Mouse (Mus musculus) cerebellum, adult (tissue): ENCODE results near the gene Igfals.

Experiments used
- ATAC-seq: cut with Nextera tagmentation; 2 replicates; pipeline ENCODE4 v1.9.2; 2017; ENCODE audit warnings: mild to moderate bottlenecking, moderate library complexity, mixed read lengths; ENCODE audit not compliant: insufficient number of reproducible peaks, low FRiP score, low TSS enrichment

Igfals gene

DNA sequence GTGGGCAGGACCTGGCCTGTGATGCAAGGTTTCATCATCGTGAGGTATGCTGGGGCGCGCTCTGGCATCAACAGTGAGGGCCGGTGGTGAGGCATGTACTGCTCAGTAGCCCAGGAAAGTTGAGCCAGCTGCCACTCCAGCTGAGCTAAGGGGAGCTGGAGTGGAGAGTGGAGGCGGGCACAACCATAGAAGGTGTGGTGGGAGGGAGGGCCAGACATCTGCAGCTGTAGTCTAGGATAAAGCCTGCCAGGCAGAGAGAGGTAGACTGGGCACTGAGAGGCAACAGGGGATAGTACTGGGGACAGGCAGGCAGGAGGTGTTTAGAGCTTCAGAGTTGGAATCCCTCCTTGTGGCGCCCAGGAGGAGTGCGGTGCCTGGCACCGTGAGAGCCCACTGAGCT lies 5.7 kb upstream of the Igfals start:
- no peak for ATAC-seq

- ATAC-seq, result no peak
These were observed 4.0 kb upstream of the Igfals start for GRCm38 (mm10) chr17:24861785-24862184.

DNA sequence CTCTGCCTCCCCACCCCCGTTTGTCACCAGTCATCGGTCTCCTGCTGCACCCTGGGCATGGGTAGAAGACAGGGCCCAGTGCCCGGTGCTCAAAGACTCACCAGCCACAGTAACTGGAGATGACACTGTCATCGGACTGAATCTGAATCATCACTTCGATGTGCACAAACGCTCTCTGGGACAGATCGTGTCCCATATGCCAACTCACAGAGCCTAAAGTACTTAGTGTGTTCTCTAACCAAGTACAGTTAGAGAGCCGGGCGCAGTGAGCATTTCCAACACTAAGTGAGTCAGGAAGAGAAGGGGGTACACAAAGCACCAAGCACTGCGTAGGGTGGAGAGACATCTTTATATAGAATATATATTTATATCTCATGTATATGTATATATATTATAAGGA lies 2.1 kb downstream of the Igfals start:
- ATAC-seq, result no peak

DNA sequence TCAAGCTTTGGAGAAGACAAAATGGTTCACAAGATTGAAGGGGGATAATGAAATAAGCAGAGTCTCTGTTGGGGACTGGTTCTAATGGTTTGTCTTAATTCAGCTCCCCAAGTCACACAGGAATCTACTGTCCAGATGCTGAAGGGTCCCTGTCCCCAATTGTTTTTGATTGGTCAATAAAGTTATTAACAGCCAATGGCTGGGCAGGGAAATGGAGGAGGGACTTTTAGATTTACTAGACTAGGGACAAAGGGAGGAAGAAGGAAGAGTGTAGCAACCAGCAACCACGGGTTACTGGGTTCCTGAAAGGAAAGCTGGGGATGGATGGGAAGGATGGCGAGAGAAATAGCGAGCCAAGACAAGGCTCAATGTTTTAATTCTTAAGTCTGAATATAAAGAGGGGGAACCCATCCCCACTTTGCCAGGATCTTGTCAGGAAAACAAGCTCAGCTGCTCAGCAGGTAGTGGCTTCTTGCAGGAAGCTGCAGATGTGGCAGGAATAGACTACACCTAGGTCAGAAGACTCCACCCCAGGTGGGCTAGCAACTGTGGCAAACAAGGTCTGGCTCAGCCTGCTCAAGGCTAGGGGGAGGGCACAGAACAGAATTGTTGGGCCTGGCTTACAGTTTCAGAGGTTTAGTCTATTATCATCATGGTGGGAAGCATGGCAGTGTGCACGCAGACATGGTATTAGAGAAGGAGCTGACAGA lies 8.1 kb downstream of the Igfals start:
- no peak for ATAC-seq

DNA sequence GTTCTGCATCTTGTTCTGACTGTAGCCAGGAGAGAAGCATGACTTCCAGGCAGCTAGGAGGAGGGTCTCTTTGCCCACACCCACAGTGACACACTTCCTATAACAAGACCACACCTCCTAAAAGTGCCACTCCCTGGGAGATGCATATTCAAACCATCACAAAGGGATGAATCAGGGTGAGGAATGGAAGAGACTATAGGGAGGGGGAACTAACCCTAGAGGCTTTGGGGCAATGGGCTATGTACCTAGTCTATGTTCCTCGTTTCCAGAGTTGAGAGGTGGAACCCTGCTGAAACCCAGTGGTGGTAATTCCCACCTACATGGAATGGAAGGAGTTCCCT lies 8.6 kb downstream of the Igfals start:
- ATAC-seq, result no peak

- no peak for ATAC-seq
These were observed 9.2 kb downstream of the Igfals start for GRCm38 (mm10) chr17:24874989-24875388.

DNA sequence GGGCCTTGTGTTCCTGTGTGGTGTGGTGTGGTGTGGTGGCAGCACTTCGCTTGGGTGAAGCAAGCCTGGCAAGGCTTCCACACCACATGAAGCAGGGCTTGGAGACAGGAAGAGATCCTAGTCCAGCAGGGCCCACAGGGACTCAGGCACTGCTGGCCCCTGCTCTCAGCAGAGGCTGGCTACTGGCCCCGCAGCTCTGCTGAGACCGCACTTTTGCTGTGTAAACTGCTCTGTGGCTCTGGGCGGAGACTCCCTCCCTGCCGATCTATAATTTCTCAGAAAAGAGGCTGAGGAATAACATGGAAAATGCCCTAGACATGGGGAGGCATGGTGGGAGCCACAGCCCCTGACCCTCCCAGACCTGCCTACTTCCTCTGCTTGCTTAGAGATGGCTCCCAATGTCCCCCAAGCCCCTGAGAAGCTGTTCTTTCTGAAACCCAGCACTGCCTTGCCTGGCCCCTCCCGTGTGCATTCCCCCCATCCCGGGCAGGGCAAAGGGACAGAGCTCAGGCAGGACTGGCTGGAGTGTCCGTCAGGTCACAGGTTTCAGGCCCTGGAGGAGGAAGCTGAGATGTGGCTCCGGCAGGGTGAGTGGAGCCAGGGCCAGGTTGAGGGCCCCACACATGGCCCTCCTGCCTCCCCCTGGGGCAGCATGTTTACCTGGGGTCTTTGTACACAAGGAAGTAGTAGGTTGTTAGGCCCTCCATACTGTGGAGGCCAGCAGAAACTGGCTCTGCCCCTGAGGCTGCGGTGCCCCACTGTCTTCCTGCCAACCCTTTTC lies 11.7 kb downstream of the Igfals start:
- no peak for ATAC-seq

GRCm38 (mm10) chr17:24878117-24878397 lies 12.3 kb downstream of the Igfals start:
- ATAC-seq, result no peak

GRCm38 (mm10) chr17:24878531-24878930 lies 12.7 kb downstream of the Igfals start:
- no peak for ATAC-seq

DNA sequence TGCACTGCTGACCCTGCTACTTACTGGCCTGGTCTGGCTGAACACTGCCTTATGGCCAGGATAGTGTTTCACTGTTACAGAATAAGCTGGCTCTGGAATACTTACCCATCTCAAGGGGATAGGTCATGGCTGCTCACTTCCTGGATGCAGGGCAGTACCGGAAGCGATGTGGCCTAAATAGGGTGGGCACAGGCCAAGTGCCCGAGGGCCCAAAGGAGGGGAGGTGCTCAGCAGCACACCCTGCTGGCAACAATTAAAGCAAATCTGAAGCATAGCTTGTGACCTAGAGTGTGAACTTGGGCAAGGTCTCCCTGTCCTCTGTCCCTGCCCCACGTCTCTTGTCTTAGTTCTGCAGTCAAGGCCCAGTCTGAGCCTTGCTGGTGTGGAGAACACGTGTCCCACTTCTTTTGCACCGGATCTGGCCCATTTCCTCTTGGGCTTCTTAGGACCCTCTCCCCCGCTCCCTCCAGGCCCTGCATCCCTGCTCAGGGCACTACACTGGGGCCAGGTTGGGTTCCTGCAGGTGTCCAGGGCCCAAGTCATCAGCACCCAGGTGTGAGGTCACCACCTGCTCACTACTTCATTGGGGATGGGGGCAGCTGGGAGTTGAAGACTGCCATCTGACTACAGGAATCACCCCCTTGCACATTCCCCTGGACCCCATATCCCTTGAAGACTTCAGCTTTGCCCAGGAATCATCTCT lies 16.1 kb downstream of the Igfals start:
- no peak for ATAC-seq

GRCm38 (mm10) chr17:24884391-24884790 lies 18.6 kb downstream of the Igfals start:
- no peak for ATAC-seq

DNA sequence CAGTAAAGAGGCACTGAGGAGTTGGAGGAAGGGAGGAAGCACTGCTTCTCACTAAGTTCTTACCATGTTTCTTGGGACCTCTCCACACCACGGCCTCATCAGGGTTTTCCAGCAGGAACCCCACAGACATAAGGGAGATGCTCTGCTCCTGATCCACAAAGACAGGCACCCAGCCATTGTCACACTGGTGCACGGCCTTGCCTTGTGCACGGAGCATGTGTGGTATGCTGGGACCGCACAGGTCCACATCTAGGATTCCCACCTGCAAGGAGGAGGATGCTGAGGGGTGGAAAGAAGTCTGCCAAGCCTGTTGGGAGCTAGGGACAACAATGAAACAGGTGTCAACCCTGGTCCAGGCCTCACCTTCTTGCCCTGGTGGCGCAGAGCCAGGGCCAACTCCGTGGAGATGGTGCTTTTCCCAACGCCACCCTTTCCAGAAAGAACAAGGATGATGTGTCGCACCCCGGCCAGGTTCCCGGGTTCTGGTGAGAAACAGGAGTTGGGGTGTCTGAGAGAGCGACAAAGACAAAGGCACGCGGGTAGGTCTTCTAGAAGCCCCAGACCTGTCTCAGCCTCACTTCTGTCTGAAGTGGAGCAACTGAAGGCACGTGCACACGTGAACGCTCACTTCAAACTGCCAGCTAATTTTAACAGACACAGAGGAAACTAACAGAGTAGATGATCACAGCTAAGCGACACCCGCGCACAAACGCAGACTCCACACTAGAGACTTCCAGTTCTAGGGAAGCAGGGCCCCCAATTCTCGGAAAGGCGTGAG lies 19.7 kb downstream of the Igfals start:
- ATAC-seq, result no peak

GRCm38 (mm10) chr17:24886134-24886931 lies 20.5 kb downstream of the Igfals start, which contains the start of the genes Nubp2 and Spsb3:
Gene Nubp2, minus strand, starts transcription at chr17:24886349.
Gene Spsb3, plus strand, starts transcription at chr17:24886643.
- ATAC-seq, result peak; percentile 87

DNA sequence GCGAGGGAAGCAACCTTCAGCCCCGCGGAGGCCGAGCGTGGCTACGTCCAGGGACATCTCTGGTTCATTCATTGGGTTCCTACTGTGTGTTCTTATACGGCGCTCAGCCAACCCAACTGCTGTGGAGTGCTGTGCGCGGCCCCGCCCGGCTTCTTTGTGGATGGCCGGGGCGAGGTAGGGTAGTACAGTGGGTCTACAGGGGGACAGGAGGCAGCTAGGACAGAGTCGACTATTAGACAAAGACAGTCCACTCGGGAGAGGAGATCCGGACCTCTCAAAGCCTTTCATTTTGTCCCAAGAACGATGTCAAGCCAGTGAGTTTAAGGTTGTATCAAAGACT lies 21.1 kb downstream of the Igfals start:
- ATAC-seq, result 0 out of 2 replicates have a peak, but pooled peaks have one; percentile 43

- ATAC-seq, result no peak
These were observed 21.7 kb downstream of the Igfals start for GRCm38 (mm10) chr17:24887291-24888080.

- no peak for ATAC-seq
These were observed 23.1 kb downstream of the Igfals start for GRCm38 (mm10) chr17:24888862-24889261.

- ATAC-seq, result no peak
These were observed 24.6 kb downstream of the Igfals start for GRCm38 (mm10) chr17:24890151-24891092.

- ATAC-seq, result no peak
These were observed 25.5 kb downstream of the Igfals start for GRCm38 (mm10) chr17:24891321-24891720.
